ENCODE assay signal across 1 mouse cellular context in genomic region chr12:80462942-80463651, GRCm38 (mm10).
A peak's percentile ranks its signal among the peaks of the same experiment; 100 is the strongest.
TF ChIP-seq lines count a peak whose summit lies in the region.

TSS of gene Exd2 (plus strand) at chr12:80463095.

TF ChIP-seq in MEL, 35 proteins besides CTCF, POLR2A, EP300 and RAD21 (continued from another document):
- TF ChIP-seq ZNF384 (IDR thresholded peaks at IDR 0.05; ENCODE audit: low read depth, low read length) = no peak
- no peak for TF ChIP-seq POLR2AphosphoS2 (IDR thresholded peaks at IDR 0.05; ENCODE audit: low read length)
- TF ChIP-seq ELF1 (IDR thresholded peaks at IDR 0.05; ENCODE audit: low read depth, low read length) = peak; percentile 84
- no peak for TF ChIP-seq BHLHE40 (IDR thresholded peaks at IDR 0.05; ENCODE audit: borderline replicate concordance, low read depth, low read length)
- peak; percentile 87; the same call in 1 of the 2 replicates for TF ChIP-seq CHD1 (IDR thresholded peaks at IDR 0.05; ENCODE audit: low read depth, low read length)
- TF ChIP-seq ZMIZ1 (IDR thresholded peaks at IDR 0.05; ENCODE audit: low read depth, low read length) = no peak
